ENCODE assay signal across 14 mouse cellular contexts in the genomic region with DNA sequence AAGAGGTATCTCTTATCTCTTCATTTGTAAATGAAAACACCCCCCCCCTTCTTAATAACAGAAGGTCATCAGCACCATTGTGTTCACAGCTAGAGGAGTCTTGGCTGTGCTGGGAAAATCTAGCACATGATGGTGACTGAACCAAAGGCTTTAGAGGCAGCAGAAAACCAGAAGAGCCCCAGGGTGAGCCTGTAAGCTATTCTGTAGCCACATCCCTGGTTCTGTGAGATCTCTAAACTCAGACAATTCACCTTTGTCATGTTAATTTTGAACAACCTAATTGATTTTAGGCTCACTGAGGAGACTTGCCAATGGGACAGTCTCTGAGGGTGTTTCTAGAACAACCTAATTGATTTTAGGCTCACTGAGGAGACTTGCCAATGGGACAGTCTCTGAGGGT.
"Had no signal": no experiment of that assay in that cellular context is flagged by ENCODE, and none has a peak within 500 bp of the region (broad histone marks: within the 10 kb centered on the region; RNA-seq: fewer than 3 reads in every experiment).

No protein-coding gene starts in this region.

- H3K4me2 ChIP-seq: lung, embryonic 14.5 days; midbrain, embryonic 13.5 days; midbrain, embryonic 15.5 days; neural tube, embryonic 12.5 days; stomach, embryonic 15.5 days had no signal

- H3K27me3 ChIP-seq: midbrain, embryonic 13.5 days; midbrain, embryonic 15.5 days; neural tube, embryonic 12.5 days; stomach, embryonic 15.5 days had no signal

- H3K4me3 ChIP-seq: midbrain, embryonic 10.5 days; midbrain, embryonic 13.5 days; midbrain, embryonic 15.5 days; neural tube, embryonic 12.5 days; stomach, embryonic 15.5 days had no signal

- ATAC-seq: midbrain, embryonic 13.5 days; midbrain, embryonic 15.5 days had no signal

- H3K27ac ChIP-seq: midbrain, embryonic 10.5 days; midbrain, embryonic 13.5 days; midbrain, embryonic 15.5 days; neural tube, embryonic 12.5 days; stomach, embryonic 15.5 days; stomach, postnatal 0 days had no signal

- H3K36me3 ChIP-seq: midbrain, embryonic 10.5 days; midbrain, embryonic 13.5 days; midbrain, embryonic 15.5 days; neural tube, embryonic 12.5 days; stomach, embryonic 15.5 days had no signal

- H3K9ac ChIP-seq: lung, embryonic 14.5 days; midbrain, embryonic 13.5 days; midbrain, embryonic 15.5 days; neural tube, embryonic 12.5 days; stomach, embryonic 15.5 days had no signal

- H3K9me3 ChIP-seq: midbrain, embryonic 10.5 days; midbrain, embryonic 13.5 days; midbrain, embryonic 15.5 days; neural tube, embryonic 12.5 days; stomach, embryonic 15.5 days had no signal

- H3K4me1 ChIP-seq: midbrain, embryonic 10.5 days; stomach, embryonic 15.5 days had no signal

- DNase-seq: lung, adult 18-20 months; lung, embryonic 14.5 days; lung, postnatal 10 days; lung, postnatal 4 days; right cerebral cortex, postnatal 14 days; thymus, adult 2 months; thymus, postnatal 25 days; thymus, postnatal 4 days had no signal
